Mouse (Mus musculus): ENCODE results near the gene Plcd1.

GRCm38 (mm10) chr9:119034676-119035665 is 58.3 kb downstream of the Plcd1 start:
- TF ChIP-seq POLR2A (IDR thresholded peaks at IDR 0.05; ENCODE audit: insufficient read length, low read depth) (no peak), E2F4 (IDR thresholded peaks at IDR 0.05; ENCODE audit: insufficient read depth) (no peak), MYOD1 (IDR thresholded peaks at IDR 0.05; ENCODE audit: control insufficient read depth in 1 of 3, insufficient read length in 2 of 3, low read depth in 2 of 3) (no peak), MYOG (IDR thresholded peaks at IDR 0.05; ENCODE audit: control insufficient read depth in 1 of 3, insufficient read depth in 1 of 3, insufficient read length in 2 of 3, low read depth in 2 of 3) (no peak), MAX (IDR thresholded peaks at IDR 0.05; ENCODE audit: low read depth) (no peak)

Data from myocyte (in vitro differentiated cells).